Mouse (Mus musculus) frontal cortex, postnatal 25 days (tissue): ENCODE measurements around the gene Krt33b.

Experiments used
- DNase-seq, 2 experiments: peaks; one replicate each; pipeline ENCODE4 v3.0.0; 2022; ENCODE audit warnings: low spot score in 2 of 2

Gene Krt33b

GRCm38 (mm10) chr11:100029768-100030167 is at the start of gene Krt33b:
Krt33b (minus strand) TSS chr11:100029868.
- no peak for DNase-seq

- DNase-seq, result no peak
Measured at GRCm38 (mm10) chr11:100073873-100074272, 44.2 kb upstream of the Krt33b start.

DNA sequence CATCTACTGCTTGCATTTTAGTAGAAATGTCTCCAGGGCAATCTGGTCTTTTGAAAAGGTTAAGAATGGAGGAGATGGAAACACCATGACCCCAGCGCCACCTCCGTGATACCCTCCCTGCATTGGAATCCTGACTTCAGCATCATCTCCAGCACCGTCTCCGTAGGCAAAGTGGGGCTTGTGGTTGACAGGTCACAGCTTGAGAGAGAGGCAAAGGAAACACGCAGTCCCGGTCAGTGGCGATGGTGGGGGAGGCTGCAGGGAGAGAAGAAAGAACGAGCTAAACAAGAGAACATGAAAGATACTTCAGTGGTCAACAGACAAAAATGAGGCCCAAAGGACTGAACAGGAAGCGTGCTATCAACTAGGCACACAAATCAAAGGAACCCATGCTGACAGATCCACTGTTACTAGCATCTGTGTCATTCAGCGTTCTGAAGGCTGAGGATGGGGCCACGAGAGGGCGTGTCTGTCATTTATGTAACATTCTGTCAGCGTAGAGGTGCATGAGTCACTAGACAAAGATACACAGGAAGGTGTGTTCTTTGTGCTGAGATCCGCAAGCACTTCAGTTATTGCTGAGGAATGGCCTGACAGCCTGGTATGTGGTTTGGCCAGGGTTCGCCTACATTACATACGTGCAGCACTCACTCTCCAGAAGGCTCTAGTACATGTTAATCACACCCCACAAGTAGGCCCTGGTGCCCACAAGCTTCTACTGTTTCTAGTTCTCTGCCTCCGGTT is 37.8 kb upstream of the Krt33b start:
- DNase-seq, result no peak

- no peak for DNase-seq
Measured at GRCm38 (mm10) chr11:100066236-100067010, 36.8 kb upstream of the Krt33b start.

DNA sequence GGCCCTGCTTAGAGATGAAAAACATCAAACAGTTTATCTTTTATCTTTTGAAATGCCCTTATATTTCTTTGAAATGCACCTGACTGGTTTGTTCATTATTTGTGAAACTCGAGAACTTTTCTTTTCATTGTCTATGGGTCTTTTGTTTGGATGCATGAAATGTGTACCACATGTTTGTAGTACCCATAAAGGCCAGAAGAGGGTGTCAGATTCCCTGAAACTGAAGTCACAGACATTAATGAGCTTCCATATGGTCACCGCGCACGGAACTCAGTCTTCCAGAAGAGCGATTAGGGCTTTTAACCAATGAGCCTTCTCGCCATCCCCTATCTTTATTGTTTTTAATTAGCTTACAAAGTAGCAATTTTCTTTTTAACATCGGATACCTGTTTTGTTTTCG is 29.2 kb upstream of the Krt33b start:
- no peak for DNase-seq

- DNase-seq, result no peak
Measured at GRCm38 (mm10) chr11:100055686-100056655, 26.3 kb upstream of the Krt33b start.

- DNase-seq, result no peak
Measured at GRCm38 (mm10) chr11:100050451-100050850, 20.8 kb upstream of the Krt33b start, which contains the start of gene Krt31. Krt31 (minus strand) TSS chr11:100050551.

- no peak for DNase-seq
Measured at GRCm38 (mm10) chr11:100047193-100047592, 17.5 kb upstream of the Krt33b start.

- no peak for DNase-seq
Measured at GRCm38 (mm10) chr11:100046303-100046866, 16.7 kb upstream of the Krt33b start.

- no peak for DNase-seq
Measured at GRCm38 (mm10) chr11:100041454-100041853, 11.8 kb upstream of the Krt33b start, which contains the start of gene Krt34. Krt34 (minus strand) TSS chr11:100041554.

DNA sequence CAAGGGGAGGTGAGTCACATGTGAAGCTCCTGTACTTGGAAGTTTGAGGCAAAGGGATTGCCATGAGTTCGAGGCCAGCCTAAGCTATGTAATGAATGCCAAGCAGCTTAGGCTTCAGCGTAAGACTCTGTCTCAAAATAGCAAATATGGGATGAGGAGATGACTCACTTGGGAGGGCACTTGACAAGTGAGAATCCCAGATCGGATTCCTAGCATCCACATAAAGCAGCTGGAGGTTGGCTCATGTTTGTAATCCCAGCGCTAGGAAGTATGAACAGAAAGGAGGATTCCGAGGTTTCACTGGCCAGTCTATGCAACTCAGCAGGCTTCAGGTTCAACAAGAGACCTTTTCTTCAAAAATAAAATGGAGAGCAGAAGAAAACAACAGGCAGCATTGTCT is 8.2 kb downstream of the Krt33b start:
- no peak for DNase-seq

DNA sequence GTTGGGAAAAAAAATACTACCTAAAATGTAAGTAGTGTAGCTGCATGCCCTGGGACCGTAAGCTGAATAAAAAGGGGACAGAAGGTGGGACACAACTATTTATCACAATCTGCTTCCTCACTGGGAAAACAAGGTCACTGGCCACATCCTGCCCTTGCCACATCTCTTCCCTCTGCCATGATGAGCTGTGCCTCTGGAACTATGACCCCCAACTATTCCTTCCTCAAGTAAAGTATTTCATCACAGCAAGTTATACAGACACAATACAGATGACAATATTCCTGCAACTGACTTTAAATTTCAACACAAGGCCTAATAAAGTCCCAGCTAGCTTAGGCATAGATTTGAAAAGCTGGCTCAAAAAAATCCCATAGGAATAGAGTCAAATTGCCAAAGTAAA is 10.2 kb downstream of the Krt33b start:
- DNase-seq, result no peak

DNA sequence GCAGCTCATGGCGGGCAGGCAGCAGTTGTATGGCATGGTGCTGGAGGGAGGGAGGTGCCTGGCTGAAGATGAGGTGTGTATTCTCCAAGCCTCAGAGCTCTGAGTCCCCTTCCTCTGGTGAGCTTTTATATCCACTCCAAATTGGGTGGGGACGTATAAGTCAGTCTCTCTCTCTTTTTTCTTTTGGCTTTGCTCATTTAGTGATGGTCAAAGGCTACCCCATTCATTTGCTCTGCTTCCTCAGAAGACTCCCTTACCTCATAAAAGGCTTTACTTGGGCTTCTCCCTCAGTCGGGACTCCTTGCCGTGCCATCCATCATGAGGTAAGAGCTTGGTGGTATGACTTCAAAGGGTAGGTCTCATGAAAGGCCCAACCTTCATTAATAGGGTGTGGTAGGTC is 13.6 kb downstream of the Krt33b start, which contains the start of gene Krt33a:
Krt33a (minus strand) TSS at position 101 of the 400 bp plus-strand sequence.
- DNase-seq, result no peak

GRCm38 (mm10) chr11:100013691-100014171 is 15.9 kb downstream of the Krt33b start:
- no peak for DNase-seq

- no peak for DNase-seq
Measured at GRCm38 (mm10) chr11:100010682-100011081, 19.0 kb downstream of the Krt33b start.

DNA sequence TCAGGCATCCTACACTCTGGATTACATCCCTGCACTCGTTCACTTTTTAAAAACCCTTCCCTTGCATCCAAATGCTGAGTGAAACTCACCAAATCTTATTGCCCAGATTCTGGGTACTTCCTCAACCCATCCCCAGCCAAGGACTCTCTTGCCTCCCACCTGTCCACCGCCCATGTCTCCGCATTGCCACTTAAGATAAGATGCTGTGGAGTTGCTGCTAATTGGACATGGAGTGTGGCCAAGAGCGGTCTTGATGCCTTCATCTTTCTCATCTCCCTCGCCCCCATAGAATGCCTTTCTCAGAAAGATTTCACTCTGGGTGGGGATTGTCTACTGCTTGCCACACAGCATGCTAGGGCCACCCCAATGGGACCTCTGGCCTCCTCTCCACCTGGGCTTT is 21.3 kb downstream of the Krt33b start:
- DNase-seq, result no peak

DNA sequence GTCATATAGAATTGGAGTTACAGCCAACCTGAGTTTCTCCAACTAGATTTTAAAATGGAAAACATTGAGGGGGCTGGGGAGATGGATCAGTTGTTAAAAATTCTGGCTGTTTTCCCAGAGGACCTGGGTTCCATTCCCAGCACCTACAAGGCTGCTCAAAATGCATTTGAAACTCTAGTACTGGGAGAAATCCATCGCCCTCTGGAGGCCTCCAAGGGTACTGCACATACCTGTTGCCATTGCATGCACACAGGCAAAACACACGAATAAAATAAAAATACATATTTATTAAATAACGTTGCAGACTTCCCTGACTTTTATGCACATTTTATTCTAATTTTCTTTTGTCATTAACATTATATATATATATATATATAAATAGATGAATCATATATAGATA is 23.0 kb downstream of the Krt33b start:
- DNase-seq, result no peak

GRCm38 (mm10) chr11:100005905-100006304 is 23.8 kb downstream of the Krt33b start:
- DNase-seq, result no peak

DNA sequence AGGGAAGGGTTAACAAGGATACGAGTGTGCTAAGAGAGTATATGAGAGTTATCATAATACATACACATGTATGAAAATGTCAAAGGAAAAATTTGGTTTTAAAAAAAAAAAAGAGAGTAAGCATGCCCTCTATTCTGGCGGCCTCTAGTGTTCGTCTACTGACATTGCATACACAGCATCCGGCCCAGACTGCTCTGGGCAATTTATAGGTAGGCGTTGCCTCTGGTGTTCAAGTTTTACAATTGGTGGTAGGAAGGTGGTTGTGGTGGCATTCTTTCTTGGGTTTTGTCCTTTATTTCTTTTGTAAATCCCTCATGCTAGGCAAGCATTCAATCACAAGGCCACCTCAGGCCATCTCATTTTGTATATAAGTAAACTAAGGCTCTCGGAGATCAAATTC is 24.8 kb downstream of the Krt33b start:
- DNase-seq, result peak in 1 of 2 experiments; percentile 40

- DNase-seq, result no peak
Measured at GRCm38 (mm10) chr11:99999091-99999490, 30.6 kb downstream of the Krt33b start.

DNA sequence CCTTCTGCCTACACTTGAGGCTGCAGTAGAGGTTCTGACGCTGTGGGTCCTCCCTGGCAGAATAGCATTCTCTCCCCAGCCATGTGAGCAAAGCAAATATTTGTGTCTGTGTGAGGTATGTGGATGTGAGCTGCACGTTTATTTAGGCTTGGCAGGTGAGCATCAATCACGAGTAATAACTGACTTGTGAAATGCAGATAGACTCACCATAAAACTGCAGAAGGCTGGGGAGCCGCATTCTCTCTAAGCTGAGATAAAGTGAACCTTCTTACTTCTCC is 35.3 kb downstream of the Krt33b start:
- no peak for DNase-seq
